Mouse (Mus musculus) thymus, adult 2 months (tissue): ENCODE data around the gene Ms4a14. TPM values are rescaled to one million over a fixed set of nuclear protein-coding genes. Genes with fewer than 3 reads are reported as not detected.

ENCODE experiments used
- DNase-seq: peaks from one replicate; pipeline ENCODE4 v3.0.0; 2021
- H3K27ac ChIP-seq: fragments of 200-500 bp; 2 replicates; pipeline ENCODE4 v1.5.1; 2012; ENCODE audit warnings: low read length, control low read depth; ENCODE audit not compliant: control insufficient read depth, insufficient read depth
- H3K27me3 ChIP-seq: fragments of 200-500 bp; 2 replicates; pipeline ENCODE4 v1.6.1; 2012; ENCODE audit warnings: mild to moderate bottlenecking, low read length, moderate library complexity, mixed read lengths; ENCODE audit not compliant: control insufficient read depth, insufficient read depth
- H3K36me3 ChIP-seq: fragments of 200-500 bp; 2 replicates; pipeline ENCODE4 v1.6.1; 2012; ENCODE audit warnings: mild to moderate bottlenecking, low read length, moderate library complexity; ENCODE audit not compliant: control insufficient read depth, insufficient read depth
- H3K4me1 ChIP-seq: fragments of 200-500 bp; replicated peaks from 2 replicates; pipeline ENCODE4 v1.6.1; 2012; ENCODE audit warnings: low read length; ENCODE audit not compliant: control insufficient read depth, insufficient read depth
- H3K4me3 ChIP-seq: fragments of 200-500 bp; 2 replicates; pipeline ENCODE4 v1.5.1; 2012; ENCODE audit warnings: mild to moderate bottlenecking, low read length, control low read depth, moderate library complexity; ENCODE audit not compliant: control insufficient read depth, insufficient read depth
- CTCF ChIP-seq: fragments of 200-500 bp; IDR thresholded peaks from 2 replicates; pipeline ENCODE4 v1.5.1; 2012; ENCODE audit warnings: mild to moderate bottlenecking, control low read depth, low read length, moderate library complexity, borderline replicate concordance; ENCODE audit not compliant: control insufficient read depth, poor library complexity, insufficient read depth; ENCODE audit errors: extremely low read depth
- POLR2A ChIP-seq: fragments of 200-500 bp; IDR thresholded peaks from 2 replicates; pipeline ENCODE4 v1.6.1; 2012; ENCODE audit warnings: mild to moderate bottlenecking, low read length, control low read depth, moderate library complexity; ENCODE audit not compliant: control insufficient read depth, poor library complexity, insufficient read depth; ENCODE audit errors: extremely low read depth
- WGBS: fragments of 180-500 bp; shearing (Covaris S2); methylation state at CpG from one replicate; pipeline ENCODE4 v1.1.7; 2018; 5-methylcytosine and 5-hydroxymethylcytosine counted together
- polyA plus RNA-seq: library from polyadenylated mRNA; depleted of rRNA; stranded (reverse); fragments of >200 nt; gene quantifications from 2 replicates; pipeline ENCODE4 v1.2.3, GENCODE M21; 2012; rRNA removed

Gene Ms4a14
- 0.33 and 0.74 TPM in 2 replicates for polyA plus RNA-seq

- DNase-seq: no peak
- Histone ChIP-seq H3K36me3 (no peaks in the 10 kb centered on the region), H3K4me3 (no peak within 1 kb of the TSS), H3K4me1 (no peaks in the 10 kb centered on the region), H3K27ac (no peak within 1 kb of the TSS), H3K27me3 (no peaks in the 10 kb centered on the region)
- TF ChIP-seq POLR2A (no peak), CTCF (no peak)
- 82% methylated on average over 1 of the region's 1 CpGs for WGBS
These were observed at the start of gene Ms4a14 for GRCm38 (mm10) chr19:11314354-11314753. Gene Ms4a14 (minus strand): TSS chr19:11314454.

DNA sequence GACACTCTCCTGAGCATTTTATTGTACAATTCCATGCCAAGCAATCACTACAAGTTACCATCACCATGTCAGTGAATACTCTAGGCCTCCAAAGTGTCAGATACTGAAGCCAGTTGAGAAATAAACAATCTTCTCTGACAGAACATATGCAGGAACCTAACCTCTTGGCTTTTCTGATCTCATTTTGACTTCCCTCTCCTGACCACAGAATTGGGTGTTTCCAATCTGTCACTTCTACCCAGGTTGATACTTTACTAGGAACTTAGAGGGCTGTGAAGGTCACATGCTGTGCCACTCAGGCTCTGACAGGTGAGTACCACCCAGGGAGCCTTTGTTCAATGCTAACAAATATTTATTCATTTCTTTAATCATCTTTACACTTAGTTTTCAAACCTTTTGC is 47.7 kb upstream of the Ms4a14 start:
- Histone ChIP-seq H3K4me3 (no peak overlapping the region), H3K27me3 (no peaks in the 10 kb centered on the region), H3K36me3 (no peaks in the 10 kb centered on the region), H3K27ac (peak overlapping the region; percentile 71), H3K4me1 (no peaks in the 10 kb centered on the region)
- TF ChIP-seq CTCF: no peak
- no peak for TF ChIP-seq POLR2A
- no peak for DNase-seq

GRCm38 (mm10) chr19:11360106-11360505 is 45.9 kb upstream of the Ms4a14 start:
- Histone ChIP-seq H3K36me3 (no peaks in the 10 kb centered on the region), H3K4me1 (peaks cover 4% of the 10 kb centered on the region; the same call in 1 of the 2 replicates), H3K27ac (no peak overlapping the region), H3K27me3 (no peaks in the 10 kb centered on the region), H3K4me3 (no peak overlapping the region)
- TF ChIP-seq POLR2A (no peak), CTCF (no peak)
- WGBS: 66% methylated on average over 3 of the region's 3 CpGs
- DNase-seq: peak; percentile 22

GRCm38 (mm10) chr19:11355730-11356129 is 41.5 kb upstream of the Ms4a14 start:
- peaks cover 4% of the 10 kb centered on the region; the same call in 1 of the 2 replicates for H3K4me1 ChIP-seq
- DNase-seq: peak; percentile 32
- no peaks in the 10 kb centered on the region for H3K27me3 ChIP-seq
- H3K36me3 ChIP-seq: no peaks in the 10 kb centered on the region
- 4% methylated on average over 7 of the region's 7 CpGs for WGBS
- no peak overlapping the region for H3K27ac ChIP-seq
- TF ChIP-seq POLR2A (no peak), CTCF (no peak)
- H3K4me3 ChIP-seq: no peak overlapping the region

DNA sequence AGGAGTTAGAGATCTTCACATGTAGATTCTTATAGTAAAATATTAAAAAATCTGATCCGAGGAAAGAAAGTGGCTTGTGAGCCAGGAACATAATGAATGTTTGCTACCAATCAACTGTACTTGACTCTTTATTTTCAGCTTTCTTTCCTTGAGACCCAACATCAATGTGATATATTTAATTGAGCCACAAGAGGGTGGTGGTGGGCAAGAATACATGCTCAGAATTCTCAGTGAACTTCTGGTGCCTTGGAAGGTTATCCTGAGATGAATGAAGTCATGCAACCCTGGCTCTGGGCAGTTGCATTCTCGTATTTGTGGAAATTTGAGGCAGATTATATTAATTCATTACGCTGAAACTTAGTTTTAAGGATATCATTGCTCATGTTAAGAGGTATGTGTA is 37.6 kb upstream of the Ms4a14 start:
- peak; percentile 31 for DNase-seq
- H3K4me1 ChIP-seq: peaks cover 4% of the 10 kb centered on the region; the same call in 1 of the 2 replicates
- no peak overlapping the region for H3K27ac ChIP-seq
- no peak overlapping the region for H3K4me3 ChIP-seq
- no peaks in the 10 kb centered on the region for H3K36me3 ChIP-seq
- WGBS: 47% methylated on average over 3 of the region's 3 CpGs
- H3K27me3 ChIP-seq: no peaks in the 10 kb centered on the region
- no peak for TF ChIP-seq POLR2A
- TF ChIP-seq CTCF: no peak

DNA sequence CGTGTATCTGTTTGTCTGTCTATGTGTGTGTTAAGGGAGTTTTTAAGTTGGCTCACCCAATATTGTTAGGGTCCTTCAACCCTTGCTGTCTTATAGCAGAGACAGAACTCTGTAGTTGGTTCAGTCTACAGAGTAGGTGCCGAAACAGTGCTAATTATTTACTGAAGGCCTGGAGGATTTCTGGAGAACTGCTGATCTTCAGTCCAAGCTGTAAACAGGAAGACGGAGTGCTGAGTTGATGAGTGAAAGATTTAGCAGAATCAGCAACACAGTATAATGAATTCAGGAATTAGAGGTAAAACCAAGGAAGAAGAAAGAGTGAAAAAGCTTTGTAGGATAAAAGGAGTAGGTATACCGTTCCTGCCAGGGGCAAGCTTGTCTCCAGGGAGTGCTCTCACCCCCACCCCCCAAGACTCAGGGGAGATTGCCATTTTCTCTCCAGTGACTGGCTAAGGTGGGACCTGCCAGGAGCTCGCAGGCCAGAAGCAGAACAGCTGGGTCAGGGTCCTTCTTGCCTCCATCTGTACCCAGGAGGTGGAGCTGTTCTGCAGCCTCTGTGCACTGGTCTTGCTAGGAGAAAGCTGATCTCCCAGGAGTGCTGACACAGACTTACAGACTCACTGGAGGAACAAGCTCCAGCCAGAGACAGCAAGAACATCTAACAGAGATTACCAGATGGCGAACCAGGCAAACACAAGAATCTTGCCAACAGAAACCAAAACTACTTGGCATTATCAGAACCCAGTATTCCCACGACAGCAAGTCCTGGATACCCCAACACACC is 35.6 kb upstream of the Ms4a14 start:
- 86% methylated on average over 7 of the region's 7 CpGs for WGBS
- Histone ChIP-seq H3K4me1 (no peaks in the 10 kb centered on the region), H3K27me3 (no peaks in the 10 kb centered on the region), H3K27ac (no peak overlapping the region), H3K36me3 (no peaks in the 10 kb centered on the region), H3K4me3 (no peak overlapping the region)
- DNase-seq: peak; percentile 13
- TF ChIP-seq CTCF (no peak), POLR2A (no peak)
